Mouse (Mus musculus): ENCODE results near the gene Tex101. TPM values are rescaled to one million over a fixed set of nuclear protein-coding genes. Genes with fewer than 3 reads are reported as not detected.

The Tex101 gene
- total and polyA plus RNA-seq, 3 experiments, result not detected

DNA sequence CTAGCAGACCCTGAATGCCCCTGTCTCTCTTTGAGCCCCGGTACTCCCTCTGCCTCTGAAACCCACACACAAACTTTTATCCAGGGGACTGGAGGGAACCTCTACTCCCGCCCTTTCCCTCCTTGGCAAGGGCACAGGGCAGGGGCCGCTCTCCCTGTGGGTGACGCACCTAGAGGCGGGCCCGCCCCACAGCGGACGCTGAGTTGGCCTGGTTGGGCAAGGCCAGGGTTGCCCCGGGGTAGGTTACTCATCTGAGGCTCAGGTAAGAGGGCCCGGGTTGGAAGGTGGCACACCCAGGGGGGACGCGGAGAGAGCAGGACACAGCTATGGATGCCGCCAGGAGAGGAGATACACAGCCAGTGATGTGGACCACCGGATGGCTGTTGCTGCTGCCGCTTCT lies 40.2 kb downstream of the Tex101 start, which contains the start of gene Lypd3:
Gene Lypd3 (plus strand): TSS at position 287 of the 400 bp plus-strand sequence.
- Histone ChIP-seq H3K9me3 (replicated peaks; ENCODE audit: low read length) (peaks cover 2% of the 10 kb centered on the region), H3K4me3 (replicated peaks in 1 of 3; ENCODE audit: low read depth in 2 of 3, low read length in 2 of 3, poor library complexity in 1 of 3) (no peak within 1 kb of the TSS), H3K4me2 (ENCODE audit: insufficient read depth, low read depth, poor library complexity, severe bottlenecking) (no peak within 1 kb of the TSS), H3K27ac (ENCODE audit: insufficient read depth, low read depth) (no peak within 1 kb of the TSS), H3K27me3 (replicated peaks) (peaks cover 11% of the 10 kb centered on the region), H3K9ac (ENCODE audit: insufficient read depth, low read depth) (no peak within 1 kb of the TSS), H3K36me3 (replicated peaks in 1 of 2; ENCODE audit: control insufficient read depth in 1 of 2, insufficient read depth in 1 of 2, low read length in 1 of 2) (no peaks in the 10 kb centered on the region), H3K79me2 (replicated peaks; ENCODE audit: control insufficient read depth, extremely low read depth, insufficient read depth, poor library complexity, severe bottlenecking) (no peaks in the 10 kb centered on the region), H3K4me1 (ENCODE audit: control insufficient read depth in 1 of 2, insufficient read depth in 2 of 2) (peaks cover 10 to 11% of the 10 kb centered on the region in 2 experiments)
- in situ Hi-C loops (cut with MboI; ENCODE audit: low pct_ligation_motif_present, low pct_unique_long_range_greater_than_20kb, low sequenced_read_pairs), result no loop called here
- TF ChIP-seq JUN (IDR thresholded peaks at IDR 0.05; ENCODE audit: insufficient read depth, low read depth, low read length) (no peak), MXI1 (IDR thresholded peaks at IDR 0.05; ENCODE audit: low read depth, low read length) (no peak), IRF4 (IDR thresholded peaks at IDR 0.05; ENCODE audit: low read depth, low read length) (no peak), MAX (IDR thresholded peaks at IDR 0.05; ENCODE audit: low read length) (no peak), NRF1 (IDR thresholded peaks at IDR 0.05; ENCODE audit: low read depth, low read length) (no peak), POLR2A (IDR thresholded peaks at IDR 0.05; ENCODE audit: low read depth, low read length) (no peak), HCFC1 (IDR thresholded peaks at IDR 0.05; ENCODE audit: low read depth, low read length) (no peak), MYC (IDR thresholded peaks at IDR 0.05; ENCODE audit: low read depth, low read length) (no peak), TBP (conservative IDR thresholded peaks at IDR 0.05; ENCODE audit: low read depth, low read length) (no peak), ZMIZ1 (IDR thresholded peaks at IDR 0.05; ENCODE audit: low read depth, low read length) (no peak), MAFK (IDR thresholded peaks at IDR 0.05; ENCODE audit: insufficient replicate concordance, low read length) (no peak), CHD1 (IDR thresholded peaks at IDR 0.05; ENCODE audit: low read depth, low read length) (no peak), ZKSCAN1 (IDR thresholded peaks at IDR 0.05; ENCODE audit: borderline replicate concordance, low read depth, low read length) (no peak), MEF2A (IDR thresholded peaks at IDR 0.05; ENCODE audit: borderline replicate concordance, low read depth, low read length) (no peak), JUND (conservative IDR thresholded peaks at IDR 0.05; ENCODE audit: low read depth, low read length) (no peak)
- dilution Hi-C loops (cut with MboI; ENCODE audit: extremely low pct_ligation_motif_present, extremely low pct_unique_long_range_greater_than_20kb, low sequenced_read_pairs), result no loop called here
- DNase-seq (ENCODE audit: extremely low read depth), result no peak

DNA sequence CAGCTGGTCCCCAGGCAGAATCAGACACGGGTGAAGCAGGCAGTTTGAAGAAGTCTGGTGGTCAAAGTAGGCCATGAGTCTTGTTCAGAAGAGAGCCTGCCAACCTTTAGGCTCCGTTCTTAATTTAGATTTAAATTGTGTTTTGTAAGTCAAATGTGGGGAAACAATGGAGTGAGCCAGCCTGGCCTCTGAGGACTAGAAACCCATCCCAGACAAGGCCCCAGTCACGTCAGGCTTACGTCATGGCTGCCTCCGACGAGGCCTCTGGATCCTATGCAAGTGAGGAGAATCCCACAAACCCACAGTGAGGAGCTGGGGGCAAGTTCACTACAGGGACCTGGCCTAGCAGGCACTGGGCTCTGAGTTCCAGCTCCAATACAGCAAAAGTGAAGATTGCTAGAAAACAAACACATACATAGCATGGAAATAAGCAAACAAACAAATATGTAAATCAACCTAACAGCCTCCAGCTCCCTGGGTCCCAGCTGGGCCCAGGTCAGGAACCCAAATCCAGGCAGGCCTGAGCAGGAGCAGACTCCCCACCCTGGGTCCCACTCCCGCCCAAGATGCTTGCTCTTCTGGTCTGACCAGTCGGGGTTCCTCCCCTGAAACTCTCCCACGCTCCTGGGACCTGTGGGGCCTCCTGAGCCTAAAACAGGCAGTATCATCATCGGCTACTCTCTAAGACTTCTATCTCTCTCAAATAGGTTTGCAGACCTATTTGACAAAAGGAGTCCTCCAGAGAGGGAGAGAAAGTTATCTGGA lies 46.2 kb downstream of the Tex101 start:
- dilution Hi-C loops (cut with MboI; ENCODE audit: extremely low pct_ligation_motif_present, extremely low pct_unique_long_range_greater_than_20kb, low sequenced_read_pairs) (no loop called here), in situ Hi-C loops (cut with MboI; ENCODE audit: low pct_ligation_motif_present, low pct_unique_long_range_greater_than_20kb, low sequenced_read_pairs) (no loop called here)
- no peaks in the 10 kb centered on the region for H3K27me3 ChIP-seq (replicated peaks)

More for the DNA sequence above, 46.2 kb downstream of the Tex101 start:
- DNase-seq (ENCODE audit: extremely low read depth), result no peak
- Histone ChIP-seq H3K4me2 (ENCODE audit: insufficient read depth, low read depth, poor library complexity, severe bottlenecking) (no peak overlapping the region), H3K4me3 (replicated peaks in 1 of 3; ENCODE audit: low read depth in 2 of 3, low read length in 2 of 3, poor library complexity in 1 of 3) (no peak overlapping the region), H3K36me3 (replicated peaks in 1 of 2; ENCODE audit: control insufficient read depth in 1 of 2, insufficient read depth in 1 of 2, low read length in 1 of 2) (peaks cover 6 to 21% of the 10 kb centered on the region in 2 experiments), H3K4me1 (ENCODE audit: control insufficient read depth in 1 of 2, insufficient read depth in 2 of 2) (no peaks in the 10 kb centered on the region), H3K79me2 (replicated peaks; ENCODE audit: control insufficient read depth, extremely low read depth, insufficient read depth, poor library complexity, severe bottlenecking) (no peaks in the 10 kb centered on the region), H3K9ac (ENCODE audit: insufficient read depth, low read depth) (no peak overlapping the region), H3K9me3 (replicated peaks; ENCODE audit: low read length) (peaks cover 2% of the 10 kb centered on the region), H3K27ac (ENCODE audit: insufficient read depth, low read depth) (no peak overlapping the region)
- TF ChIP-seq MAX (IDR thresholded peaks at IDR 0.05; ENCODE audit: low read length) (no peak), E2F4 (IDR thresholded peaks at IDR 0.05; ENCODE audit: insufficient replicate concordance, low read depth, low read length) (no peak), MYC (IDR thresholded peaks at IDR 0.05; ENCODE audit: low read depth, low read length) (no peak), USF2 (conservative IDR thresholded peaks at IDR 0.05; ENCODE audit: low read depth, low read length) (no peak), RAD21 (IDR thresholded peaks at IDR 0.05; ENCODE audit: low read depth, low read length) (no peak), TCF12 (IDR thresholded peaks at IDR 0.05; ENCODE audit: low read depth, low read length) (no peak), ZKSCAN1 (IDR thresholded peaks at IDR 0.05; ENCODE audit: borderline replicate concordance, low read depth, low read length) (no peak), SIN3A (IDR thresholded peaks at IDR 0.05; ENCODE audit: low read length) (no peak), JUND (conservative IDR thresholded peaks at IDR 0.05; ENCODE audit: low read depth, low read length) (no peak), CHD1 (IDR thresholded peaks at IDR 0.05; ENCODE audit: low read depth, low read length) (no peak), CTCF (conservative IDR thresholded peaks at IDR 0.05 in 1 of 2, IDR thresholded peaks at IDR 0.05 in 1 of 2; ENCODE audit: low read depth in 2 of 2, low read length in 2 of 2) (no peak), RCOR1 (conservative IDR thresholded peaks at IDR 0.05; ENCODE audit: low read depth, low read length) (no peak), MAFK (IDR thresholded peaks at IDR 0.05; ENCODE audit: insufficient replicate concordance, low read length) (no peak), NRF1 (IDR thresholded peaks at IDR 0.05; ENCODE audit: low read depth, low read length) (no peak), PAX5 (IDR thresholded peaks at IDR 0.05; ENCODE audit: low read length) (no peak), ZNF384 (IDR thresholded peaks at IDR 0.05; ENCODE audit: low read depth, low read length) (no peak), ELF1 (IDR thresholded peaks at IDR 0.05; ENCODE audit: low read depth, low read length) (no peak), ETS1 (conservative IDR thresholded peaks at IDR 0.05; ENCODE audit: low read depth, low read length) (no peak)
